Mouse (Mus musculus) megakaryocyte-erythroid progenitor cell, adult 5-6 weeks (primary cell): ENCODE data around the gene Tmem222. TPM values are rescaled to one million over a fixed set of nuclear protein-coding genes. Genes with fewer than 3 reads are reported as not detected.

Experiments used
- ATAC-seq: replicated peaks from 2 replicates; pipeline ENCODE4 v1.8.0; 2016; ENCODE audit warnings: mild to moderate bottlenecking, inconsistent platforms; ENCODE audit not compliant: severe bottlenecking, poor library complexity, low FRiP score, low TSS enrichment
- total RNA-seq, 2 experiments: library from RNA; stranded (forward) in 1 of 2; stranded (reverse) in 1 of 2; fragments of 200-1000, 215-1000 nt in 1 of 2; fragments of >200 nt in 1 of 2; fragmentation: Nextera tagmentation in 1 of 2; gene quantifications; 2 replicates each; pipeline ENCODE4 v1.2.3; 2014 to 2017

Tmem222 gene
- total RNA-seq, 2 experiments from 2014 or later, result 18.2 to 66.4 TPM

- ATAC-seq, result no peak
These were observed 50.0 kb downstream of the Tmem222 start for GRCm38 (mm10) chr4:133227636-133228035.

DNA sequence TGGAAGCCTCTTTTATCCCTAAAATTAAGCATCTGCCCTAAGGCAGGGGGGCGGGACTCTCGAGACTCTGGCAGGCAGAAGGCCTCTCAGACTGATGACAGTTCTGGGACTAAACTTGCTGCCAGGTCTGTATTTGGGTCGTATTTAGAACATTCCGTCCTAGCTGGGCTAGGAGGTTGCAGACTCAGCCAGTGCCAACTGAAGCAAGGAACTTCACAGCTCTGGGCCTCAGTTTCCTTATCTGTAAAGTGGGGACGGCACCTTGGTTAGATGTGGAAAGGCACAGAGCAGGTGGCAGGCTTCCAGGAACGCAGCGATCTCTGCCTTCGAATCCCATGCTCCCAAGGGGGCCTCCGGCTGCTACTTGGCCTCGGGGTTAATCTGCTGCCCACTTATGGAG lies 51.5 kb downstream of the Tmem222 start:
- ATAC-seq, result no peak

- ATAC-seq, result no peak
These were observed 53.7 kb downstream of the Tmem222 start for GRCm38 (mm10) chr4:133223875-133224274.

GRCm38 (mm10) chr4:133221701-133222100 lies 55.9 kb downstream of the Tmem222 start:
- ATAC-seq, result no peak

- ATAC-seq, result no peak
These were observed 56.9 kb downstream of the Tmem222 start for GRCm38 (mm10) chr4:133220656-133221055.

- no peak for ATAC-seq
These were observed 58.8 kb downstream of the Tmem222 start for GRCm38 (mm10) chr4:133218745-133219144.

GRCm38 (mm10) chr4:133217641-133218040 lies 60.0 kb downstream of the Tmem222 start:
- no peak; the same call in 1 of the 2 replicates for ATAC-seq

Other genes starting within 250 kb of the Tmem222 start
- 66.5 and 75.9 TPM in 2 replicates for gene Wasf2, start 147.3 kb downstream of the Tmem222 start, total RNA-seq (2014; fragmentation: Nextera tagmentation)
- 16.7 and 27.7 TPM in 2 replicates for gene Wasf2, start 147.3 kb downstream of the Tmem222 start, total RNA-seq (2017)
- not detected in 2 replicates for gene Cd164l2, start 65.7 kb downstream of the Tmem222 start, total RNA-seq (2014; fragmentation: Nextera tagmentation)
- gene Cd164l2, start 65.7 kb downstream of the Tmem222 start, total RNA-seq (2017), result not detected in 2 replicates
- not detected in 2 replicates for gene Gpr3, start 65.3 kb downstream of the Tmem222 start, total RNA-seq (2014; fragmentation: Nextera tagmentation)
- not detected in 2 replicates for gene Gpr3, start 65.3 kb downstream of the Tmem222 start, total RNA-seq (2017)
- 10.6 and 15.9 TPM in 2 replicates for gene Map3k6, start 37.0 kb downstream of the Tmem222 start, total RNA-seq (2014; fragmentation: Nextera tagmentation)
- 6.9 and 7.0 TPM in 2 replicates for gene Map3k6, start 37.0 kb downstream of the Tmem222 start, total RNA-seq (2017)
- gene Sytl1, start 14.7 kb downstream of the Tmem222 start, total RNA-seq (2014; fragmentation: Nextera tagmentation), result 0.44 and 1.6 TPM in 2 replicates
- gene Sytl1, start 14.7 kb downstream of the Tmem222 start, total RNA-seq (2017), result 1.9 TPM in 1 of 2 replicates, not detected in the other
- gene Wdtc1, start 75.7 kb upstream of the Tmem222 start, total RNA-seq (2014; fragmentation: Nextera tagmentation), result 15.3 and 18.6 TPM in 2 replicates
- 7.5 and 8.0 TPM in 2 replicates for gene Wdtc1, start 75.7 kb upstream of the Tmem222 start, total RNA-seq (2017)
- 31.8 and 33.1 TPM in 2 replicates for gene Slc9a1, start 91.9 kb upstream of the Tmem222 start, total RNA-seq (2014; fragmentation: Nextera tagmentation)
- gene Slc9a1, start 91.9 kb upstream of the Tmem222 start, total RNA-seq (2017), result 5.8 and 13.7 TPM in 2 replicates
- gene Tent5b, start 202.3 kb upstream of the Tmem222 start, total RNA-seq (2014; fragmentation: Nextera tagmentation), result not detected in 2 replicates
- 0.28 TPM in 1 of 2 replicates, not detected in the other for gene Tent5b, start 202.3 kb upstream of the Tmem222 start, total RNA-seq (2017)
- gene Trnp1, start 220.8 kb upstream of the Tmem222 start, total RNA-seq (2014; fragmentation: Nextera tagmentation), result not detected in 2 replicates
- gene Trnp1, start 220.8 kb upstream of the Tmem222 start, total RNA-seq (2017), result 3.9 TPM in 1 of 2 replicates, not detected in the other
- gene Kdf1, start 241.2 kb upstream of the Tmem222 start, total RNA-seq (2014; fragmentation: Nextera tagmentation), result not detected in 2 replicates
- gene Kdf1, start 241.2 kb upstream of the Tmem222 start, total RNA-seq (2017), result not detected in 2 replicates